Mouse (Mus musculus): ENCODE measurements around the gene Mob1b.

Mob1b gene

DNA sequence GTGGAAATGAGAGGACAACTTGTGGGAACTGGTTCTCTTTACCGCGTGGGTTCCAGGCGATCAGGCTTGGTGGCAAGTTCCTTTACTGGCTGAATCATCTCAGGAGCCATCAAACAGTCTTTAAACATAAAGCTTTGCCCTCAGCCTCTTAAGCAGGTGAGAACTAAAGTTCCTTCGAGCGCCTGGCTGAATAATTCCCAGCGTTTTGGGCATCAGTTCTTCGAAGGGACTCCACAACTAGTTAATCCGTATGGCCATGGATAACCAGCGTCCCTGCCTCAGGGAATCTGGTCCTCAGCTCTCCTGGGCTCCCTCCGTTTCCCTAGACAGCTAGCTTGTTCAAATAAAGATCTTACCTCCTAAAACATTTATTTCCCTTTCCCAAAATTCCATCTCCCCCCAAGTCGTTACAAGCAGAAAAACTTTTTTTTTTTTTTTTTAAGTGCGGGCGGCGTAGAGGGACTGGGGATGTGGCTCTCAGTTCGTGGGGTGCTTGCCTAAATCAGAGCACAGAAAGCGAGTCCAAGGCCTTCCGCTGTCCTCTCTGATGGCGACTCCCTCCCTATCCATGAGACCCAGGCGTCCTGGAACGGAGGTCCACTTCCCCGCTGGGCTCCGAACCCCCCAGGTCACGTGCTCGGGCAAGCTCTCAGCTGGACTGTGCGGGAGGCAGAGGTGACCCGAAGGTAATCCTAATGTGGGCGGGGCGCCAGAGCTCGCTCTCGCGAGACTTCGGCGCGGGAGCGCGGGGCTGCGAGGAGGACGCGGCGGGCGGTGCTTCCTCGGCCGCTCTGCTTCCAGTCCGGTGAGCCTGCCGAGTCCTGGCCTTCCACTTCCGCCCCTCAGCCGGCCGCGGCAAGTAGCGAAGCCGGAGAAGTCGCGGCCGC is at the start of gene Mob1b:
Mob1b (plus strand) TSS at position 740 of the 887 bp plus-strand sequence.
- peak; percentile 89 to 95 for DNase-seq (ENCODE audit: low spot score in 2 of 2)

DNA sequence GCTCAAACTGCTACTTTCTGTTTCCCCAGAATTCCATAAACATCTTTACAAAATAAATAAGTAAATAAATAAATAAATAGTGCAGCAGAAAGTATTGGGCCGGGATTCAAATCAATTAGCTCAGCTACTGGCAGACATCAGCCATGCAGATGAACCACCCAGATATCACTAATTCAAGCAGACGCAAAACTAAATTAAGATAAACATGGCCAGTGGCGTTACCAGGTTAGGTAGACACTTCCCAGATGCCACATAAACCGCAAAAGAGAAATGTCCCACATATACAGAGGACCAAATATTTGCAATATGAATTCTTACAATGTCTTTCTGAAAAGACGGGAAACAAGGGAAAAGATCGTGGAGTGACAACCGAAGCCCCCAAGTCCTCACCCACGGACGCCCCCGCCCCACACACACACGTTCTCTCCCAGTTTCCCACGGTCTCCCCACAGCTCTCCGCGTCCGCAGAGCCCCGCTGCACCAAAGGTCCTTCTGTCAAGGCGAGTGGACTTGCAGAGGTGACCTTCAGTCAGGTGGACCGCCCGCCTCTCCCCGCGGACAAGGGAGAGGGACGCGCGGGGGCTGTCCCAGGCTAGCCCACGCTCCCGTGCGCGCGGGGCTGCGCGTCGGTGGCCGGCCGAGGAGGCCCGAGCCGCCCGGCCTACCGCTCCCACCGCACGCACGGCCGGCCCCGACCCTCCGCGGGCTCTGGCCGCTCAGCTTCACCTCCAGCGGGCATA is 45.8 kb upstream of the Mob1b start:
- DNase-seq (ENCODE audit: low spot score in 2 of 2), result peak; percentile 24 to 35

DNA sequence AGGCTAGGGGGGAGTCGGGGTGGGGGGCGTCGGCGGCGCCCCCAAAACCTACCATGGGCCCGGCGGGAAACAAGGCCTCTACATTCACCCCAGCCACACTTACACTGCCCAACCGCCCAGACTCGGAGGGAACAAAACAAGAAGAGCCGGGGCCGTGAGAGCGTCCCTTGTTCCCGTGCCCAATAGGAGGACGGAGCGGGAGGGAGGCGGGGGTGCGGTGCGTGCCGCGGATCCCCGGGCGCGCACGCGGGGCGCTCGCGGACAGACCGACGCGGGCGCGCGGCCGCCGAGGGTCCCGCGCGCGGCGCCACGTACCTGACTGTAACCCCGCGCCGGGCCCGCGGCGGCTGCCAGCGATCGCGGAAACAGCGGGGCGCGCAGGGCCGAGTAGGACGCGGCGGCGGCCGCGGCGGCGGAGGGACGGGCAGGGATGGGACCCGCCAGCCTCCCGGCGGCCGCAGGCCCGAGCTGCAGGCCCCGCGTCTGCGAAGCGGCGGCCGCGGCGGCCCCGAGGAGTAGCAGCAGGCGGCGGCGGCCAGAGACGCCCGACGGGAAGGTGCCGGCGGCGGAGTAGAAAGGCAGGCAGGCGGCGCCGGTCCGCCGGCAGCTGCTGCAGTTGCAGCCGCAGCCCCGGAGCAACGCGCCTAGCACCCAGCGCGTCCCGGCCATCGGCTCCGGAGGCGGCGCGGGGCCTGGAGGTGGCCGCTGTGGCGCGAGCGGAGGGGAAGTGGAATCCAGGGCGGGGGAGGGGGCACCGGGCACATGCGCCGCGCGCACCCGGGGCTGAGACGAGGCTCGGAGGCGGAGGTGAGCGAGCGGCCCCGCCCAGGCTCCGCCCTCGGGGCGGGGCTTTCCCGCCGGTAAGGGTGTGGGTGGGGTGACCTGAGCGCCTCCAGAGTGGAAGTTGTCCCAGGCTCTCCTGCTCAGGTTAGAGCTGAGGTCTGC is 44.9 kb upstream of the Mob1b start, which contains the start of gene Grsf1:
Grsf1 (minus strand) TSS at position 729 of the 945 bp plus-strand sequence.
- peak; percentile 81 to 88 for DNase-seq (ENCODE audit: low spot score in 2 of 2)

DNA sequence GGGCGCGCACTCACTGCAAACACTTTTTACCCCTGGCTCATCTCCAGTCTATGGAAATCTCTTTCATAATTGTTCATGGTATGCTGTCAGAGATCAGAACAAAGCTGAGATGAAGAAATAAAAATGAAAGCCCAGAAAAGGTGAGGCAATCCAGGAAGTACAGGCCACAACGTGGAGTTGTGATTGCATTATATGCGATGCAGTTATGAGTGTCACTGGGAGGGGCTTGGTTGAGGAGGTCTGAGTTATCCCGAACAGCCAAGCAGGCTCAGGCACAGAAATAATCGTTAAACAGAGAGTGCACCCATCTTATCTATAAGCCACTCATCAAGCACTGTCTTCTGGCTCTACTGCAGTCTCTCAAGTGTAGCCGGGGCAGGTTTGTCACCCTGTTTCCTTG is 41.7 kb upstream of the Mob1b start:
- no peak for DNase-seq (ENCODE audit: low spot score in 2 of 2)

DNA sequence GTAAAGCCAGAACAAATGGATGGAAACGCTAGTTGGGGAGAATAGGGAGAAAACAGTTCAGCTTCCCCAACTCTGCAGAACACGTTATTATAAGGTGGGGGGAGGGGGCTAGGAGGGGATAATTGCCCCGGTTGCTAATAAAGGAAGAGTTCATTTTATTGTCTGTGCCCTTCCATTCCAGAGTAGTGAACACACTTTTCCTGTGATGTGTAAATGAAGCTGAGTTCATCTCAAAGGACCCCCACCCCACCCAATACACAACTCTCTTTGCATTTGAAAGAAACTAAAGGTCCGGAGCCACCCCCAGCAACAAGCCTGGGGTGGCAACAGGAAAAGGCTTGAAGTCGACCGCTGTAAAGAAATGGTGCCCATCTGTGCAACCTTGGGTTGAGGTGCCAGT is 41.3 kb upstream of the Mob1b start:
- no peak for DNase-seq (ENCODE audit: low spot score in 2 of 2)

DNA sequence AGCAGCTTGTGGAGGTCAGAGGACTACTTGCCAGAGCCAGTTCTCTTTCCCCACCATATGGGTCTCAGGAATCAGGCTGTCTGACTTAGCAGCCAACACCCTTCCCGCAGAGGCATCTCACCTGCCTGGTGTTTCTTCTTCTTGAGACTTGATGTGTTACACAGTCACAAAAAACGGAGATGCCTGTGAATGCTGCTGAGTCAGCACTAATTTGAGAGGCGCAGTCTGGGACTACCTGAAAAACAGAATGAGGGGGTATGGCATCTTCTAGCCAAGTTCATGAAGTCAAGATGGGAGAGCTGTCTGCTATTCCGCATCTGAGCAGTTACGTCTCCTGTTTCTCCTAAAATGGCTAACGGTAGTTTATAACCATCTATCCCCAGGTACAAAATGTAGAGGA is 40.1 kb upstream of the Mob1b start:
- DNase-seq (ENCODE audit: low spot score in 2 of 2), result no peak

DNA sequence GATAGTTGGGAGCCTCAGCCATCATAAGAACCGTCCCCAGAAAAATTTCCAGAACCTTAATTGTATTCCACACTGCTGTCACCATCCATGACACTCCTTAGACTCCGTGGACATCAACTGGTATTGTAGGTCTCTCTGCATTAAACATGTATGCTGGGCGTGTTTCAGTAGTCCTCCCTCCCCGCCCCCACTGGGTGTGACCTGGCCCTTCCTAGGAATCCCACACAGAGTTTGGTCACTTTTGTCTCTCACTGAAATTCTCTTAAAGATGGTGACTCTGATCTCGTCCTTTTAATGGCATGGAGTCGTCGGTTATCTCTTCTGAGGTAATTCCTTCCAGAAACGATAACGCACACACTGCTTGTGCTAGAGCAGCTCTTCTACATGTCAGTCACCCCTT is 36.9 kb upstream of the Mob1b start:
- DNase-seq (ENCODE audit: low spot score in 2 of 2), result no peak

DNA sequence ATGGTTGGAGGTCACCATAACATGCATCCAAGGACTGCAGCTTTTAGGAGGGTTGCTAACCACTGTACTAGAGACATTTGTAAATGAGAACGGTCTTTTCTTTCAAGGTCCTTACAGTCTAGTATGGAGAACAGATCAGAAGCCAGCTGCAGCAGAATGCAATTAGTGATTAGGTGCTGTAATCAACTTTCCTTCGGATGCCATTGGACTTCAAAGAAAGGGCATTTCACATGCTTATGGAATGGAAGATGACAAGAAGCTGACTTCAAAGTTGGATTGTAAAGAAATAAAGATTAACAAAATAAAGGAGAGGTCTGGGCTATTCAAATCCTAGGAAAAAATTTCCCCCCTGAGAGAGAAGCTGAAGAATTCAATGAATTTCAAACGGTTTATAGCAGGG is 36.4 kb upstream of the Mob1b start:
- no peak for DNase-seq (ENCODE audit: low spot score in 2 of 2)

DNA sequence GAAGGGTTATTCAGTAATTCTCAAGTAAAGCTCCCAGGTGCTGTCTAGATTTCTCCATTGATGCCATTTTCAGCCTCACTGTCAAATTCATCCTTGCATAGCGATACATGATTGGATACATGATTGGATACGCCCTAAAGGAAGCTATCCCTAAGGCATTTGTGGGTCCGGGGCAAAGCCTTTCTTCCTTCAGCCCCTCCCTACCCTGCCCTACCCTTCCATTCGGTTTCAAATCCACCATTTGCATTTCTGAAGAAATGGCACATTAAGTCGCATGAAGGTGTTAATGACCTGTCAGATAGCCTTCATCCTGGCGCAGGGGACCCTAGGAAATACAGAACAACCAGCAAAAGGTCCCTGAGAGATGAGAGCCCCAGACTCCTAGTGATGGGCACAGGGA is 35.3 kb upstream of the Mob1b start:
- DNase-seq (ENCODE audit: low spot score in 2 of 2), result no peak

DNA sequence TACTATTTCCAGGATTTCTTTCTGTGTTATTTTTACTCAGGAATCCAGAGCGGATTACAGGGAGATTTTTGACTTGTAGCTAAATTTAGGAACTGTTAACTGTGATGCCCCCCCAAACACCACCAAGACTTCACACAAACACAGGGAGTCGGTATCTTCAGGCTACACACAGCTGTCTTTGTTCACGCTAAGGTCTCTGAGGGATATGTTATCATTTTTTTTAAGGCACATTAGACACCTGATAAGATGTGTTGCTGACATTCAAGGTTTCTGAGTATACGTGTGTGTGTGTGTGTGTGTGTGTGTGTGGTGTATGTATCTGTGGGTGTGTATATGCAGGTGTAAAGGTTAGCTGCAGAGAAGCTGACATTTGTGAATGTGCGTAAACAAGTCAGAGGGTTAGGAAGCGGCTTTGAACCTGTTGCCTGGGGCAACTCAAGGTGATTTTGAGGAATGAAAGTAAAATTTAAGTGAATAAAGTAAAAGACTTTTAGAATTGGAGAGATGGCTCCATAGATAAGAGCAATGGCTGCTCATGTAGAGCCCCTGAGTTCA is 34.8 kb upstream of the Mob1b start:
- DNase-seq (ENCODE audit: low spot score in 2 of 2), result no peak

DNA sequence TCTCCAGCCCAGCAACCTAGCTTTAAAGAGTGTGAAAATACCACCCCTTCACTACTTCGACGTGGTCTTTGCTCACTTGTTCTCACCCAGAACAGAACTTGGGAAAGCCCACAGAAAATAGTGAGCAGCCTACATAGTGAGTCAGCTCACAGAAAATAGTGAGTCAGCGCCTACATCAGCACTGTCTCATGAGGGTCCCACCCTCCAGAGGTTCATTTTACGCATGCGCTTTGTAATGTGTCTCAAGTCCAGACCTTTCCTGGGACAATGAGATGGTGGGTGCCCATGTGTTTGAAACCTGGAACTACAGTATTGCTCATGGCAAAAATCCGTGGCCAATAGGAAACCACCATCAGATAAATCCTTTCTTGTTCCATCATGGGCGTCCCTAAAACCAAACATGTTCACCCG is 32.7 kb upstream of the Mob1b start:
- no peak for DNase-seq (ENCODE audit: low spot score in 2 of 2)

DNA sequence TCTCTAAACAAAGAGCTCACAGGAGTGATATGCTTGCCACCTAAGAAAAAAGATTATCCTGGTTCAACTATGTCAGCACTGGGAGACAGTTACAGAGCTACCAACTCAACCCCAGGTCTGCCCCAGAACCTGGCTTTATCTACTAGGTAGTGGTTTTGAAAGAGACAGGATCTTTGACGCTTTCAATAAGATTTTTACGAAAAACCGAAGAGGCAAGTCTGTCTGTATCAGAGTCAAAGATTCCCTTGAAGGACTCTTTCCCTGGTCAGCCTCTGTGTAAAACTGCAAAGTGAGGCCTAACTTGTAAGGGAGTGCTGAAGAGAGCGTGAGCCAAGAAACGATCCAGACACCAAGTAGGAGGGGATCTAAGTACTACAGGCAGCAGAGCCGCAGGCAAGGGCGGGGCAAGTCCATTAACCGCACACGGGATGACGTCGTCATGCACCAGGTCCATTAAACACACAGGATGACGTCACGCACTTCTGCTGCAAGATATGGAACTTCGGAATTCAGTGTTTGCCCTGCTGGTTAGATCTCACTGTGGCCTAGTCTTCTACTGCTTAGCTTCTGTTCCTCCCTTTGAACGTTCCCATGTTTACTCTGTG is 32.0 kb upstream of the Mob1b start:
- no peak for DNase-seq (ENCODE audit: low spot score in 2 of 2)

DNA sequence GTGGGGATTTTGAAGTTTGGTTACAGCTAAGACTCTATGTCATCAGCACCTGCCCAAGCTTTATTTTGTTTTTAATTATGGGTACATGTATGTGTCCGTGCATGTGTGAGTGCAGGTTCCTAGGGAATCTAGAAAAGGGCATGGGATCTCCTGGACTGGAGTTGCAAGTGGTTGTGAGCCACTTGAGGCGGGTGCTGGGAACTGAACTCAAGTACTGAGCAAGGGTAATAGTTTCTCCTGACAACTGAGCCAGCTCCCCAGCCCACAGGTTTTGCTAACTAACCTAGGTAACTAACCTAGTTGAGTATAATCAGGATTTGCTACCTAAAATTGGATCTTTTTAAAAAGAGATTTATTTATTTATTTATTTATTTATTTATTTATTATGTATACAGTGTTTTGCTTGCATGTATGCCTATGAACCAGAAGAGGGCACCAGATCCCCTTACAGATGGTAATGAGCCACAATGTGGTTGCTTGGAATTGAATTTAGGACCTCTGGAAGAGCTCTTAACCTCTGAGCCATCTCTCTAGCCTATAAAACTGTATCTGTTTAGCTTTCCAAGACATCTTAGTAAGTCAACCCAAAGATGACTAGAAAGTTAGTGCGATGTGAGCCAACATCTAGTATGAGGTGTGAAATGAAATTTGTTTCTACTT is 31.2 kb upstream of the Mob1b start:
- DNase-seq (ENCODE audit: low spot score in 2 of 2), result no peak

DNA sequence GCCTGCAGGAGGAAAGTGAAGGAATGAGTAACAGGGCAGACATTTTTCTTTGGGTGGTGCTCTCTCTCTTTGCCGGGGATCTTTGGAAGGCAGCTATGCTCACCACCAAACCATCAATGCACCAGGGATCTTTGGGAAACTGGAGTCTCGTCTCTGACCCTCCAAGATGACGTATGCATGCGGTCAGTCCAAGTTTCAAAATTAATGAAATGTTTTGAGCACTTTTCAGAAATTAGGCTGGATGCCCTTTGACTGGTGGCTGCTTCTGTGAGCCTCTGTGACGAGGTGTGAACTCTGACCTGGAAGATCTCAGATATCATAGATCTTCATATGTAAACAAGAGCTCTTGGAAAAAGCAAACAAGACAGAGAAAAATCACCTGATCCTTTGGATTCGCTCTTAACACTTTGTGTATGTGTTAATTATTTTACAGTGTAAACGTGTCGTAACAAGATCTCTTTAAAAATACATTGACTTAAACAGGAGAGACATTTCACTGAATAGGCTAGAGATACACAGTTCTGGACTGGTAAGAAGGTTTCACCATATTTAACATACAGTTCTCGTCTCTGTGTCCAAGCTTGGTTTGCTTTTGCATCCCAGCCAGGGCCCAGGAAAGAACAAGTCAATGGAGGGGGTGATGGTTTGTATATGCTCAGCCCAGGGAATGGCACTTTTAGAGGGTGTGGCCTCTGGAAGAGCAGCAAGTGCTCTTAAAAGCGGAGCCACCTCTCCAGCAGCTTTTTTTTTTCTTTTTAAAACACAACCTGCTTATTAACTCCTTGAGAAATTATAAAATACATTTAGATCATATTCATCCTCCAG is 29.8 kb upstream of the Mob1b start:
- DNase-seq (ENCODE audit: low spot score in 2 of 2), result no peak

DNA sequence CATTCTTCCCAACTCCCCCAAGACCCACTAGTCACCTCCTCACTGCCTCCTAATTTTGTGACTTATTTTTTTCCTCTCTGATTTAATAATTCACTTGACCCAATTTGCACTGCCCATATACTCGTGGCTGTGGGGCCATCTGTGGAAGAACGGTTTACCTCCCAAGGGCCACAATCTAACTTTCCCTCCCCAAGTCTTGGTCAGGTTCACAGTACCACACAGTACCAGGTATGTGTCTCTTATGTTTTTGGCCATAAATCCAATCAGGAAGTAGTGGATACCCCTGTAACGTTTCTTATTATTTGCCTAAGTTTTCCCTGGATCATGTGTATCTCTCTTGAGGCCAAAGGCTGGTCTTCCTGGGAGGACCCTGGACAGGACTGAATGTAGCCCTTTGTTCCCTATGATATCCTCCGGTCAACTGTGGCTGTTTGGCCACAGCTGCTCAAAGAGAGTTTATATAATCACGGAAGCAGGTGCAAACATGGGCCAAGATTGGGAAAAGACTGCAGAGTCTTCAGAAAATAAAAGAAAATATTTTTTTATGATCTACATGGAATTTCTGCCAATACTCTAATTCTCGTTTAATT is 29.1 kb upstream of the Mob1b start:
- DNase-seq (ENCODE audit: low spot score in 2 of 2), result no peak

DNA sequence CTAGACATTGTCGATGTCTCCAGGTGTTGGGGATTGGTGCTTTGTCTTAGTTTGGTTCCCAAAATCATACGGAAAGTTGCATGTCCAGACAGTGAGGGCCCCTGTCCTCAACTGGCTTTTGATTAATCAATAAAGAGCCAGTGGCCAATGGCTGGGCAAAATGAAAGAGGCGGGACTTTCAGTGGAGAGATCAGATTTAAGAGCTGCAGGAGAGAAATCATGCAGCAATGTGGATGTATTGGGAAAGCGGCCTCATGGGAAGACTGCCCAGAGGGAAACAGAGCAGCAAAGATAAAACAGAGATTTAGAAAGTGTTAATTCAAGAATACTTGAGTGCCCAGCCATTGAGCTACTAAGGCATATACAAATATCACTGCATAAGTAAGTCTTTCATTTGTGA is 28.1 kb upstream of the Mob1b start:
- DNase-seq (ENCODE audit: low spot score in 2 of 2), result no peak

DNA sequence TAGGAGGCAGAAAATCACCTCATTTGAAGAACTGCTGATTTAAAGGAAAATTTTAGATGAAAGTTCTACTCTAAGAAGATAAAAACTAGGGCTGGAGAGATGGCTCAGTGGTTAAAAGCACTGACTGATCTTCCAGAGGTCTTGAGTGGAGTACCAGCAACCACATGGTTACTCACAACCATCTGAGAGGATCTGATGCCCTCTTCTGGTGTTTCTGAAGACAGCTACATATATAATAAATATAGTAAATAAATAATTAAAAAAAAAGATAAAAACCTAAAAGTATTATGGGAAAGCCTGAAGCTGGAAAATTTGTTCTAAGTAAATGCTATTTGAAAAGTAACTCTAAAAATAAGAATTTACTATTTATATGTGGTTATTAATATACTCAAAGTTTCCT is 27.6 kb upstream of the Mob1b start:
- no peak for DNase-seq (ENCODE audit: low spot score in 2 of 2)

DNA sequence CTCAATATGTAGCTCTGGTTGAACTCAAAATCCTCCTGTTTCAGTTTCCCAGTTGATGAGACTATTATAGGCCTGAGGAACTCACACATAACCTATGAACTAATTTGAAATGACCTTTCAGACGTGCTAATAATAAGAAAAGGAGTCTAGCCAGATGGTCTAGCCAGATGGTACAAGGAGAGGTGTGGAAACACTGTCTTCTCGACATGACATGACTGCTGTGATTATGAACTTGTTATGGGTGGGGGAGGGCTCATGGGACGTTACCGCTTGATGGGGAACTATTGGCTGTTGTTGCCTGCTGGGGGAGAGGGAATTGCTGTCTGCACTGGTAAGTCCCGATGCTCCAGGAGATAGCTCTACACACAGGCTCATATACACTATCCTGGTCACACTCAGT is 23.4 kb upstream of the Mob1b start:
- no peak for DNase-seq (ENCODE audit: low spot score in 2 of 2)

DNA sequence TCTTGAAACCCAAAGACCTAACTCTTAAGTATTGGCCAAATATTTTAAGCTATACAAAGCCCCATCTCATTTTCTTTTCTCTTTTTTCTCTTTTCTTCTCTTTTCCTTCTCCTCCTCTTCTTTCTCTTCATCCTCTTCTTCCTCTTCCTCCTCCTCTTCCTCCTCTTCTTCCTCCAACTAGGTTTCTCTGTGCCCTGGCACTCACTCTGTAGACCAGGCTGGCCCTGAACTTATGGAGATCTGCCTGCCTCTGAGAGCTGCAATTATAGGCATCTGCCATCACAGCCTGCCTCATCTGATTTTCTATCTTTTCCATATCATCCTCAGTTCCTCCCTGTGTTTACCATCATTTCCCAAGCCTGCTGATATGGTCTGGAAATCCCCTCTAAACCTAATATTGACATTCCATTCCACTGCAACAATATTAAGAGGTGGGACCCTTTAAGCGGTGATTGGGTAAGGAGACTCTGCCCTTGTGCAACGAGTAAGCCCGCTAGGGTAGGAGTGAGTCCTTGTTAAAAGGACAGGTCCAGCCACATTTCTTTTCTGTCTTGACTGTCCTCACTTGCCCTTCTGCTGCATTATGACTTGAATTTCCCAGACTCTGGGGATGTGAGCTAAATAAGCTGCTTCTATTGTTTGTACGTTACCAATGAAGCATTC is 21.3 kb upstream of the Mob1b start:
- no peak for DNase-seq (ENCODE audit: low spot score in 2 of 2)

Data from frontal cortex, postnatal 10 days (tissue).